Mouse (Mus musculus) lung, embryonic 14.5 days (tissue): Measurements from ENCODE around the gene Ankrd9. TPM values are rescaled to one million over a fixed set of nuclear protein-coding genes. Genes with fewer than 3 reads are reported as not detected.

Experiments
- ATAC-seq: fragments of 200-750 bp; cut with Nextera tagmentation; 2 replicates; pipeline ENCODE4 v1.8.0; 2017; ENCODE audit warnings: mild to moderate bottlenecking, moderate TSS enrichment, moderate library complexity; ENCODE audit not compliant: insufficient read depth
- DNase-seq: peaks from one replicate; pipeline ENCODE4 v3.0.0-alpha.2; 2015
- H3K27ac ChIP-seq: fragments of 300-500 bp; sonication (generic); 2 replicates; pipeline ENCODE4 v1.5.1; 2014; ENCODE audit warnings: low read depth, mild to moderate bottlenecking, moderate library complexity
- H3K27me3 ChIP-seq: fragments of 300-500 bp; sonication (generic); 2 replicates; pipeline ENCODE4 v1.6.1; 2014; ENCODE audit warnings: low read length, control low read depth; ENCODE audit not compliant: insufficient read depth
- H3K36me3 ChIP-seq: fragments of 300-500 bp; sonication (generic); 2 replicates; pipeline ENCODE4 v1.6.1; 2014; ENCODE audit warnings: control low read depth; ENCODE audit not compliant: insufficient read depth
- H3K4me1 ChIP-seq: fragments of 300-500 bp; sonication (generic); 2 replicates; pipeline ENCODE4 v1.6.1; 2014; ENCODE audit warnings: antibody characterized with exemption, control low read depth; ENCODE audit not compliant: insufficient read depth
- H3K4me2 ChIP-seq: fragments of 300-500 bp; sonication (generic); 2 replicates; pipeline ENCODE4 v1.6.1; 2014; ENCODE audit warnings: mild to moderate bottlenecking
- H3K4me3 ChIP-seq: fragments of 300-500 bp; sonication (generic); 2 replicates; pipeline ENCODE4 v1.5.1; 2014; ENCODE audit warnings: low read depth, low read length
- H3K9ac ChIP-seq: fragments of 300-500 bp; sonication (generic); 2 replicates; pipeline ENCODE4 v1.6.1; 2014
- H3K9me3 ChIP-seq: fragments of 300-500 bp; sonication (generic); 2 replicates; pipeline ENCODE4 v1.6.1; 2016; ENCODE audit warnings: low read depth, low read length, control low read depth
- CTCF ChIP-seq: IDR thresholded peaks from 2 replicates; pipeline ENCODE4 v1.5.1; 2016; ENCODE audit warnings: antibody characterized with exemption, low read depth
- whole genome bisulfite sequencing: fragments of 180-500 bp; shearing (Covaris S2); extraction: QIAGEN DNeasy Blood & Tissue Kit; methylation state at CpG from one replicate; pipeline ENCODE4 v1.1.7; 2014; 5-methylcytosine and 5-hydroxymethylcytosine counted together
- polyA plus RNA-seq: library from polyadenylated mRNA; unstranded; fragments of >200 nt; fragmentation: Nextera tagmentation; extraction: Ambion mirVana; gene quantifications from 2 replicates; pipeline ENCODE4 v1.2.1, GENCODE M21; 2014

Gene Ankrd9
- polyA plus RNA-seq, 1 experiment from 2014 or later, result 14.2 TPM

- Histone ChIP-seq H3K9ac (no peak overlapping the region), H3K36me3 (peaks cover 43% of the 10 kb centered on the region), H3K27ac (no peak overlapping the region), H3K4me3 (no peak overlapping the region), H3K4me1 (no peaks in the 10 kb centered on the region; the same call in 1 of the 2 replicates), H3K27me3 (no peaks in the 10 kb centered on the region), H3K4me2 (no peak overlapping the region; the same call in 1 of the 2 replicates), H3K9me3 (no peaks in the 10 kb centered on the region)
- 81% methylated on average over 5 of the region's 5 CpGs for WGBS
- ATAC-seq (no peak), DNase-seq (no peak)
- TF ChIP-seq CTCF, result no peak
Measured at GRCm38 (mm10) chr12:110975385-110975784, 3.5 kb downstream of the Ankrd9 start.

- no peak overlapping the region for H3K4me2 ChIP-seq
- DNase-seq (no peak), ATAC-seq (no peak)
- no peaks in the 10 kb centered on the region for H3K27me3 ChIP-seq
- 82% methylated on average over 6 of the region's 6 CpGs for WGBS
- H3K9ac ChIP-seq, result no peak overlapping the region
- no peak for TF ChIP-seq CTCF
- H3K4me3 ChIP-seq, result no peak overlapping the region
- peak overlapping the region; percentile 26; the same call in 1 of the 2 replicates for H3K27ac ChIP-seq
- H3K9me3 ChIP-seq, result no peaks in the 10 kb centered on the region
- no peaks in the 10 kb centered on the region; the same call in 1 of the 2 replicates for H3K4me1 ChIP-seq
- H3K36me3 ChIP-seq, result peaks cover 49% of the 10 kb centered on the region
Measured at GRCm38 (mm10) chr12:110974726-110975125, 4.1 kb downstream of the Ankrd9 start.

GRCm38 (mm10) chr12:110974295-110974694 lies 4.5 kb downstream of the Ankrd9 start:
- Histone ChIP-seq H3K4me3 (no peak overlapping the region), H3K4me1 (no peaks in the 10 kb centered on the region; the same call in 1 of the 2 replicates), H3K27me3 (no peaks in the 10 kb centered on the region), H3K9me3 (no peaks in the 10 kb centered on the region), H3K9ac (no peak overlapping the region), H3K4me2 (no peak overlapping the region), H3K36me3 (peaks cover 53% of the 10 kb centered on the region), H3K27ac (peak overlapping the region; percentile 21; the same call in 1 of the 2 replicates)
- no peak for TF ChIP-seq CTCF
- DNase-seq (no peak), ATAC-seq (no peak)
- WGBS, result 90% methylated on average over 7 of the region's 7 CpGs

GRCm38 (mm10) chr12:110973829-110974228 lies 5.0 kb downstream of the Ankrd9 start:
- H3K27ac ChIP-seq, result peak overlapping the region; percentile 21; the same call in 1 of the 2 replicates

GRCm38 (mm10) chr12:110971972-110972371 lies 6.9 kb downstream of the Ankrd9 start:
- WGBS, result 82% methylated on average over 5 of the region's 5 CpGs
- Histone ChIP-seq H3K27ac (no peak overlapping the region), H3K4me1 (no peaks in the 10 kb centered on the region), H3K27me3 (no peaks in the 10 kb centered on the region), H3K4me2 (no peak overlapping the region), H3K36me3 (peaks cover 61% of the 10 kb centered on the region), H3K9ac (no peak overlapping the region), H3K4me3 (no peak overlapping the region), H3K9me3 (no peaks in the 10 kb centered on the region)
- DNase-seq, result no peak
- no peak for TF ChIP-seq CTCF
- no peak for ATAC-seq

More at GRCm38 (mm10) chr12:110973829-110974228, 5.0 kb downstream of the Ankrd9 start:
- Histone ChIP-seq H3K27me3 (no peaks in the 10 kb centered on the region), H3K36me3 (peaks cover 57% of the 10 kb centered on the region), H3K4me2 (no peak overlapping the region), H3K9me3 (no peaks in the 10 kb centered on the region), H3K4me1 (no peaks in the 10 kb centered on the region), H3K4me3 (no peak overlapping the region), H3K9ac (no peak overlapping the region)
- DNase-seq (no peak), ATAC-seq (no peak)
- no peak for TF ChIP-seq CTCF
- 89% methylated on average over 4 of the region's 4 CpGs for WGBS

GRCm38 (mm10) chr12:110970408-110970807 lies 8.4 kb downstream of the Ankrd9 start:
- DNase-seq (no peak), ATAC-seq (no peak)
- Histone ChIP-seq H3K9me3 (no peaks in the 10 kb centered on the region), H3K4me1 (no peaks in the 10 kb centered on the region), H3K9ac (no peak overlapping the region), H3K4me3 (no peak overlapping the region), H3K36me3 (peaks cover 46% of the 10 kb centered on the region), H3K27me3 (no peaks in the 10 kb centered on the region), H3K27ac (no peak overlapping the region), H3K4me2 (no peak overlapping the region)
- 97% methylated on average over 5 of the region's 5 CpGs for WGBS
- no peak for TF ChIP-seq CTCF

GRCm38 (mm10) chr12:110967146-110967545 lies 11.7 kb downstream of the Ankrd9 start:
- TF ChIP-seq CTCF, result no peak
- ATAC-seq (no peak), DNase-seq (no peak)
- Histone ChIP-seq H3K27me3 (no peaks in the 10 kb centered on the region), H3K4me3 (no peak overlapping the region), H3K27ac (no peak overlapping the region), H3K36me3 (peaks cover 32% of the 10 kb centered on the region), H3K9me3 (no peaks in the 10 kb centered on the region), H3K9ac (no peak overlapping the region), H3K4me2 (no peak overlapping the region), H3K4me1 (no peaks in the 10 kb centered on the region)
- 87% methylated on average over 2 of the region's 2 CpGs for WGBS
